12 mouse cellular contexts compared by ENCODE assay signal in the genomic region with DNA sequence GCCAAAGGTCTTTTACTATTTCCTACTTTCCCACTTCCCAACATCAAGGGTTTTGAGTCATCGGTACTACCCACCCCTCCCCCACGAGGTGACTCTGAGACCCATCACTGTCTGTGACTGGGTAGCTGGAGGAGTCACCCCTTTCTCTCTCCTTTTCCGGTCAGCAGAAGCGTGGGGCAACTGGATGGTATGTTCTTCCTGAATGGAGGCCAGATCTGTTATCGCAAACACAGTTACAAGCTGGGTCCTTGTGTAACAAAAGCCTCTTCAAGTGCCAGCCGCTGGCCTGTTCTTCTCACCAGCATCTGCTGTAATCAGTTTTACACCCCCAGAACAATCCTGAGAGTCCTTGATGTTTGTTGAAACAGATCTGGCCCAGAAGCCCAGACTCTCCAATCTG.
DNase-seq lines count a peak whose midpoint lies in the region; ATAC-seq and TF ChIP-seq lines count a peak whose summit lies in the region.
"Had no signal": no experiment of that assay in that cellular context is flagged by ENCODE, and none has a peak within 500 bp of the region (broad histone marks: within the 10 kb centered on the region; RNA-seq: fewer than 3 reads in every experiment).

No protein-coding gene starts in this region.

- no peaks in the 10 kb centered on the region for H3K36me3 ChIP-seq in heart, embryonic 11.5 days (ENCODE audit: control insufficient read depth, insufficient read depth, low read length)
- peaks cover 8% of the 10 kb centered on the region for H3K36me3 ChIP-seq in limb, embryonic 13.5 days

- peaks cover 52% of the 10 kb centered on the region for H3K4me1 ChIP-seq in heart, embryonic 11.5 days (ENCODE audit: control insufficient read depth, insufficient read depth, low read length)
- peaks cover 79% of the 10 kb centered on the region for H3K4me1 ChIP-seq in limb, embryonic 13.5 days

- H3K4me3 ChIP-seq in heart, embryonic 11.5 days (ENCODE audit: low read depth, low read length), result no peak overlapping the region
- H3K4me3 ChIP-seq in limb, embryonic 13.5 days, result no peak overlapping the region

- no peak for DNase-seq in heart, postnatal 14 days
- DNase-seq in 3134 (ENCODE audit: extremely low read depth, insufficient read length, low spot score), result peak; percentile 43
- peak; percentile 54 for DNase-seq in brain, embryonic 14.5 days (ENCODE audit: low read depth)
- DNase-seq in frontal cortex, postnatal 10 days (ENCODE audit: low spot score in 2 of 2), result no peak
- no peak for DNase-seq in frontal cortex, adult 2 months (ENCODE audit: extremely low spot score in 1 of 2, low spot score in 1 of 2)
- no peak for DNase-seq in right cerebral cortex, postnatal 36 days (ENCODE audit: low spot score in 2 of 2)
- DNase-seq: cerebellum, postnatal 14 days; layer of hippocampus, postnatal 36 days; liver, postnatal 0 days; thymus, adult 2 months had no signal

- TF ChIP-seq CTCF in brain, embryonic 14.5 days (IDR thresholded peaks at IDR 0.05; ENCODE audit: borderline replicate concordance, extremely low read depth, insufficient read depth, insufficient read length), result no peak

- 16% methylated on average over 6 of the region's 6 CpGs for WGBS in heart, embryonic 11.5 days (ENCODE audit: insufficient replicate concordance)
- WGBS in limb, embryonic 13.5 days, result 28% methylated on average over 6 of the region's 6 CpGs

- no peak overlapping the region; the same call in 1 of the 2 replicates for H3K27ac ChIP-seq in heart, embryonic 11.5 days (ENCODE audit: low read depth, low read length)
- H3K27ac ChIP-seq in limb, embryonic 13.5 days, result no peak overlapping the region

- no peak overlapping the region for H3K9ac ChIP-seq in heart, embryonic 11.5 days (ENCODE audit: low read depth, low read length)
- 0 out of 2 replicates have a peak overlapping the region, but pooled peaks have one; percentile 27 for H3K9ac ChIP-seq in limb, embryonic 13.5 days
- H3K9ac ChIP-seq: liver, postnatal 0 days had no signal

- 0 out of 2 replicates have a peak, but pooled peaks cover 9% of the 10 kb centered on the region for H3K27me3 ChIP-seq in heart, embryonic 11.5 days (ENCODE audit: control insufficient read depth, insufficient read depth, low read length)
- no peaks in the 10 kb centered on the region for H3K27me3 ChIP-seq in limb, embryonic 13.5 days

- intact Hi-C loops in heart, postnatal 14 days (cut with DNase I), result loop anchor here (2.0 kb wide), 1 partner anchor 41 kb away; no protein-coding TSS in a partner anchor

- H3K9me3 ChIP-seq in heart, embryonic 11.5 days (replicated peaks; ENCODE audit: control insufficient read depth, low read length), result no peaks in the 10 kb centered on the region
- no peaks in the 10 kb centered on the region for H3K9me3 ChIP-seq in limb, embryonic 13.5 days

- H3K4me2 ChIP-seq in heart, embryonic 11.5 days, result peak overlapping the region; percentile 22; the same call in 1 of the 2 replicates
- peak overlapping the region; percentile 89; the same call in 1 of the 2 replicates for H3K4me2 ChIP-seq in limb, embryonic 13.5 days (replicated peaks)

- TF ChIP-seq POLR2A in brain, embryonic 14.5 days (IDR thresholded peaks at IDR 0.05; ENCODE audit: borderline replicate concordance, extremely low read depth, insufficient read depth, insufficient read length, poor library complexity, severe bottlenecking), result no peak

- no peak for ATAC-seq in heart, embryonic 11.5 days (replicated peaks; ENCODE audit: insufficient number of reproducible peaks, low FRiP score, low TSS enrichment)
- no peak for ATAC-seq in limb, embryonic 13.5 days (ENCODE audit: low FRiP score, low read depth)
- ATAC-seq: liver, postnatal 0 days had no signal

Comparison
In these comparisons a context has a peak if more than half of its experiments do, and no peak if none do; other contexts are left out.
1. DNase-seq: peak in 3134 (single experiment) and brain, embryonic 14.5 days (single experiment); none in heart, postnatal 14 days (0 of 2), frontal cortex, postnatal 10 days (0 of 2), frontal cortex, adult 2 months (0 of 2) and right cerebral cortex, postnatal 36 days (0 of 2).